Mouse (Mus musculus) embryo, embryonic 10.5 days (tissue): ENCODE results near the gene Usp35.
A peak's percentile ranks its signal among the peaks of the same experiment; 100 is the strongest.

Experiments
- DNase-seq: peaks from one replicate; pipeline ENCODE4 v3.0.0-alpha.2; 2015; ENCODE audit warnings: low spot score

The Usp35 gene

DNA sequence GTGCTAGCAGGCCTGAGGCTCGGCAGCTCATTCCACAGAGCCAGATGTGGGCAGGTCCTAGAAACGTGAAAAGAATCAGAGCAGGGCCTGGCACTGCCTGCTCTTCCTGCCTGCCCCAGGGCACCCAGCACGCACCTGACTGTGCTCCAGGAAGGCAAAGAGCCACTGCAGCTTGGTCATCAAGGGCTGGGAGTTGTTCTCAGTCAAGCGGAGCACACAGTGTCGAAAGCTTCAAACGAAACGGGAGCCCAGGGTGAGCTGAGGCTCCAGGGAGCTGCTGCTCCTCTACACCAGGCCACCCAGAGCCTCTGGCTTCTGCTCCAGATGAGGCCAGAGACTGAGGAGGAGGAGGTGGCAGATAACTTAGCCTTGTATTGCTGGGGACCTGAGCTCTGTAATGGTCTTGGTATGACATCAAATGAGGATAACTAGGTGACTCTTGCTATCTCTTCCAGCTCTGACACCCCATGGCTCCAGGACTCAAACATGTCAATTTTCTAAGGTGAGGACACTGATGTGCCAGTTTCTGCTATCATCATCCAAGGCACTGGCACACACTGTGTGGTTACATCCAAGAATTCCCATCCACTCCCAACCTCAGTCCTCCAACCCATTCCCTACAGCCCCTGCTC, 18.3 kb downstream of the Usp35 start:
- no peak for DNase-seq

DNA sequence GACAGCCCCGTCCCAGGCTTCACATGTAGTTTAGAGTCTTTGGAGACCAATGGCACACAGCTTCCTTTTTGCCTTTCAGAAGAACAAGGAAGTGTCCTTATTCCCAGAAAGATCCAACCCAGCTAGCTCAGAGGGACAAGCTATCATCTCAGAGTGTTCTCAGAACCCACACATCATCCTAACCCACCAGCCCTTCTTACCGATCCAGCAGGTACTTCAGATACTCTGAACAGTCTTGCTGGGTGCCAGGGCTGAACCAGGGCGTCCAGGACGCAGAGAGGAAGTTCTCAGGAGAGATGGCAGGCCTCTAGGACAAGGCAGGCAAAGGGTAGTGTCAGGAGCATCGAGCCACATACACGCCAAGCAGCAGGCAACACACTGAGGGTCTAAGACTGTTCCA, 19.0 kb downstream of the Usp35 start:
- DNase-seq: no peak

DNA sequence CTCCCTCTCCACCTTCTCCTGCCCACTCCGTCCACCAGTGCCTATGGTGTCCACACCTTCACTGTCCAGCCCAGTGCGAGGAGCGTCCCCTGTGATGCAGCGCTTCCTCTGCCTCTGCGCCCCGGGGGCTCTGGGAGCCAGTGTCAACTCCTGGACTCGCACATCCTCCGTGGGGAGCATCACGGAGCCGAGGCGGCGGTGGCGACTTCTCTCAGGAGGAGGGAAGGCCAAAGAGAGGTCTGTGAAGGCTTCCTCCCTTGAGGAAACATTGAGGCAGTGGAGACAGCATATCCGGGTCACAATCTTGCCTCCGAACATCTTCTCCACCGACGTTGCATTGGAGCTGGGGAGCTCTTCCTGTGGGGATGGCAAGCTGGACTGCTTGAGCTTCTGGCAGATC, 19.6 kb downstream of the Usp35 start:
- DNase-seq: no peak

DNA sequence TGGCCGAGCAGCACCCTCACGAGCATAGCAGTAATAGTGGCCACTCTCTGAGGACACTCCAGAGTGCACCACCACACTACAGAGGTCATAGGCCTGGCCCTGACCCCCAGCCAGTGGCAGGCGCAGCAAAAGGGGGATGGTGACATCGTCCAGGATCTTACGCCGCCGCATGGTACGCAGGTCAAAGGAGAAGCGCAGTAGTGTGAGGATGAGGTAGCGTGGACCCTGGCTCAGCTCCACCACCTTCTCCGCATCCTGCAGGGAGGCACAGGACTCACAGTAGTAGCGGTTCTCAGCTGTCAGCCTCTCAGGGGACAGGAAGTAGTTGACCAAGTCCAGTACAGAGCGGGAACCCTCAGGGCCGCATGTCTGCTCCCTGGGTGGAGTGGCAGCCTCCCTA, 20.2 kb downstream of the Usp35 start:
- no peak for DNase-seq

DNA sequence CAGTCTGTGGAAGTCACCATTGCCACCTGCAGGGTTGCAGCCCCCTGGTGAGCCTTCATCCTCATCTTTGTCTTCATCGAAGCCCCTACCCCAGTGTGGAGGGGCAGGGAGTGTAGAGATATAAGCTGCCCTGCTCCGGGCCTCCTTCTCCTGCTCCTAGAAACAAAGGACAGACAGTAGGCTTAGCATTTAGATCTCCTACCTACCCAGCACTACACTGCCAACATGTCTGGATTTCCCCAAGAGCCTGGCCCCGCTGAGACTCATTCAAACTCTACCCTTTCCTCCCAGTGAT, 21.5 kb downstream of the Usp35 start:
- DNase-seq: no peak

DNA sequence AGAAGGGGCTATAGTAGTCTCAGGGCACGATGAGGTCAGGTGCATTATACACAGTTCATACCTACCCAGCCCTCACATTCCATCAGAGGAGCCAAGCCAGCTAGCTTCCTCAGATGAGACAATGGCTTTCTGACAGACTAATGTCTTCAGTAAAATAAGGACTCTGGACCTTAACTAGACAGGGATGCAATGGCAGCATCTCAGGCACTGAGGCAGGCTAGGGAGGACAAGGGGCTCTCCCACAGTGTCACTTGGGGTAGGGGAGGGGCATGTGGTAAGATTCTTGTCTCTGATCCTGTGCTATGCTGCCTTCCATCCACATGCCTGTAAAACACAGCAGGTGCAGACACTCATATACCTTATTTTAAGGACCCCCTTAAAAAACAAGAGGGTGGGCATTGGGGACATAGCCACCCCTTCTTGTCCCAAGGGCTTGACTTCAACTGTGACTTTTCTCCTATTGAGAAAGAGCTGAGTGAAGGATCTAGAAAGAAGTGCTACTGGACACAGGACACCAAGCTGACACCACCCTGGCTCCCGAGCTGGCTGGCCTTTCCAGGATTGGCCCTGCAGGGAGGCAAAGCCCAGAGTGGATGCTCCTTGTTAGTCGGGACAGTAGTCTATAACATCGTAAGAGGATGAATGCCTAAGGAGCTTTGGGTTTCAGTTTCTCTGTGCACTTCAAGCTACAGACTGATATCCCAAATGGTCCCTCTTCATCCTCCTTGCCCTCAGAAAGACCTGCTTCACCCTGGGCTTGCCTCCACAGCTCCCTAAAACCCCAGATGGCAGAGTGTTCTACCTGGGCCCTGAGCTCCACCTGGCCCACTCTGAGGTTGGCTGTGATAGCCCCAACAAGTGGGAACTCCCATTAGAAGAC, 22.1 kb downstream of the Usp35 start:
- DNase-seq: no peak

DNA sequence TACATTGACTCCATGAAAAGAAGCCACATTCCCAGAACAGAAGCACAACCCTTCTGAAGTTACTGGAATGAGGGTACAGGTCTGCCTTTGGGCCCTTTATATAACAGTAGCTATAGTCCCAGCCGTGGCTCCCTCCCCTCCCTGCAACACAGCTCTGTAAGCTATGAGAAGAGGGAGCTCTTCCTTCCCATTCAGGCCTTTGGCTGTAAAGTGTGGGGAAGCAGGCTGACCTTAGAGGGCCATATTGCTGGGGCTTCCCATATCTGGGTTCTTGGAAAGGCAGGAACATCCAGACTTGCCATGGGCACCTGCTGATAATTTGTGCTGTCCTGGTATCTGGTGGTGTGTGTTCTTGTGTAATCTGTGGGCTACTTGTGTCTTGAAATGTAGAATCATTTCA, 24.3 kb downstream of the Usp35 start:
- no peak for DNase-seq

DNA sequence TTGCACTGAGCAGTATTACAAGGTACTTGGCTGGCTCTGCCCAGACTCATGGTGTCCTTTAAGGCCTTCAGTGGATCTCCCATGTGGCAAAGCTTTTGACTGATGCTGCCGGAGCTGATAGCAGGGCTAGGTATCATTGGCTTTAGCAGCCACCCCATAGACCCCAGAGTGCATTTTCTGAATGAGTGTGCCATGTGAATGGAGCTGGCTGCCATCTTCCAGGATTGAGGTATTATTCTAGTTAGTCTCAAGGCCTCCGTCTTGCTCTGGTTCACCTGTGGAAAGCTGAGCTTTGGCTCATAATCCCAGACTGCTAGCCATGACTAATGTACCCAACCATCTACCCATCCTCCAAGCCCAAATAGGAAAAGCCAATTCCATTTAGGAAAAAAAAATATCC, 25.0 kb downstream of the Usp35 start:
- no peak for DNase-seq

DNA sequence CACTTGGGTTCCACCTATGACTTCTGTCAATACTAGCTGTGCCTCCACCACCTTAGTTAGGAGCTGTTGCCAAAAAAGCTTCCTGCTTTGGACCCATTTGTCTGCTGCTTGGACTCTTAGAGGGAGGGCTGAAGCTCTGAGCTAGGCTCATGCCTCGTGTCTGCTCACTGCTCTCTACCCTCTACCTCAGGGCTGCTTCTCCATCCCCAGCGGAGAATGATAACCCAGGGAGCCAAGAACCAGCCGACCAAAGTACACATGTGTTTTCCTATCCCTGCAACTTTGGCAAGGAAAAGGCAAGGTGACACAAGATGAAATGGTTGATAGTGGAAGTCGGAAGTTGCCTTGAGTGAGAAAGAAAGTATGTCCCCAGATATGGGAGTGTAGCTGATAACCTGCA, 26.6 kb downstream of the Usp35 start:
- DNase-seq: no peak

DNA sequence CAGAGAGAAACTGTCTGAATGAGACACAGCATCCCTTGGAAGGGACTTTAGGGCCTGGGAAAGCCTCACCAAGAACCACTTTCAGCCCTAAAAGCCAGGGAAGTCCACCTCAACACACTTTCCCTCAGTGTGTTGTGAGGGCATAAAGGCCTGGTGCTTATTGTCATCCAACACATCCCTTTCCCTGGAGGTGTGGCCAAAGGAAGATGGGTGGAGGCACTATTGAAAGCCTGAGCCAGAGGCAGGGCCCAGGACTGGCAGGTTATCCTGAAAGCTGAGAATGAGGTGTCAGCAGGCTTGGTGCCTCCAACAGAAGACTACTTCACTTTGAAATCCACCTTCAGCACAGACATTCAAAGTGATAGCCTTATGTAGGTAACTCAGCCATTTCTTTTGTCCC, 27.3 kb downstream of the Usp35 start:
- no peak for DNase-seq

DNA sequence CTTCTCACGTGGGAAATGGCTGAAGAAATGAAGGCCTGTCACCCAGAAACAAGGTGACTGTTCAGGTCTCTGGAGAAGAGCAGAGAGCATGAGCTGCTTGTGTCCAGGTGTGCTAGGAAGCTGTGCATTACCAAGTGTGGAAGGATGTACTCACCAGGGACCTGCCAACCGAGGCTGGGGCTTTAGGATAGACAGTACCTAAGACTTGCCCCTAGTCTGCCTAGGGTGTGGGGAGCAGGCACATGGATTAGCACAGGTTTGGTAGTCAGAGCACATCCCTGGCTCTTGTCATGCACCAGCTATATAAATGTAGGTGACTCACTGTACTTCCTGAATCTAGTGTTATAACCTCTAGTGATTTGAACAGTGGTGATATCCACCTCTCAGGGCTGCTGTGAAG, 28.2 kb downstream of the Usp35 start:
- no peak for DNase-seq

DNA sequence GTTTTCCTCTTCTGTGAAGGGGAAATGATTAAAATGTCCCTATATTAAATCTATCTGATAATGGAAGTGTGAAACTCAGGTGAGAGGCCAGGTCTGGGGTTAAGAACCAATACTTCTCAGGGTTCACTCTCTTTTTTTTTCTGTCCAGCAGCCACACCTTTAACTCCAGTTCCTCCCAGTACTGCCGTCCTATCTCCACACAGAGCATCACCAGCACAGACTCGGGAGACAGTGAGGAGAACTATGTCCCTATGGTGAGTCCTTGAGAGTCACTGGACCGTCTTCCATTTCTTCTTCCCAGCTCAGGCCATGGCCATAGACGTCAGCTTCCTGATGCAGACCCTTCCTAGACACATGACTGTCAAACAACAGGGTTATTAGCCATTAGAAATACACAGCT, 28.9 kb downstream of the Usp35 start:
- DNase-seq: no peak

DNA sequence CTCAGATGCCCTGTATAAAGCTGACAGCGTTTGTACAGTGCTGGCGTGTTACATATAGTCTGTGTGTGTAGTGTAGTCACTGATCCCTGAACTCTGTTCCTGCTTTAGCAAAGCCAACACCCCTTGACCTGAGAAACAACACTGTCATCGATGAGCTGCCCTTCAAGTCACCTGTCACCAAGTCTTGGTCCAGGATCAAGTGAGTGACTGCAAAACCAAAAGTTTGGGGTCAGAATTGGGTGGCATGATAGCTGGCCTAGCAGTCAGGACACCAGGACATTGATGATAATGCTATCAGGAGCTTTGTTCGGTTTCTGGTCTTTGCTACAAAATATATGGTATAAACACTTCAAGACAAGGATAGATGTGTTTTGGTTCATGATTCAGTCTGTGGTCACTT, 29.6 kb downstream of the Usp35 start:
- DNase-seq: no peak

DNA sequence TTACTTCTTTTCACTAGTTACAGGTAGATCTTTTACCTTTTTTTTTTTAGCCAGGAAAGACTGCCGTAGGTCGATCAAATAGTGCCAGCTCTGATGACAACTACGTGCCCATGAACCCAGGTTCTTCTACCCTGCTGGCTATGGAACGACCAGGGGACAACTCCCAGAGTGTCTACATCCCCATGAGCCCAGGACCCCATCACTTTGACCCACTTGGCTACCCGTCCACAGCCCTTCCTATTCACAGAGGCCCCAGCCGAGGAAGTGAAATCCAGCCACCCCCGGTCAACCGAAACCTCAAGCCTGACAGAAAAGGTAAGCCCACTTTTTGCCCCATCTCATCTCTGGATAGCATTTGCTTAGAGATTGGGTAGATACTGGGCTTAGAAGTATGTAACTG, 30.5 kb downstream of the Usp35 start:
- no peak for DNase-seq

DNA sequence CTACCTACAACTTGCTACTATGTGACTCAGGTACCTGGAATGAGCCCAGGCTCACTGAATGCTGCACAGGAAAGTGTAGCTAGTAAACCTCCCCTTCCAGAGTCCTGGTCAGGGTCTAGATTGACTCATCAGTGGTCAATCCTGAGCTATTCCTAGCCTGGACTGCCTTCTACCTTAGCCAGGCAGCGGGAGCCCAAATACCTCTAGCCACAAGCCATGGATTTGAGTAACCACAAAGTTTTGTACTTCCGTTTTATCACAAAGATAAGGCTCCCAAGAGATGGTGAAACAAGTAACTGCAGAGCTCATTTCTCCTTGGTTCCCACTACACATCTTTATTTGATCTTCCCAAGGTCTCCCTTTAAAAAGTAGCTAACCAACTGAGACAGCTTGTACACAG, 30.9 kb downstream of the Usp35 start:
- no peak for DNase-seq

DNA sequence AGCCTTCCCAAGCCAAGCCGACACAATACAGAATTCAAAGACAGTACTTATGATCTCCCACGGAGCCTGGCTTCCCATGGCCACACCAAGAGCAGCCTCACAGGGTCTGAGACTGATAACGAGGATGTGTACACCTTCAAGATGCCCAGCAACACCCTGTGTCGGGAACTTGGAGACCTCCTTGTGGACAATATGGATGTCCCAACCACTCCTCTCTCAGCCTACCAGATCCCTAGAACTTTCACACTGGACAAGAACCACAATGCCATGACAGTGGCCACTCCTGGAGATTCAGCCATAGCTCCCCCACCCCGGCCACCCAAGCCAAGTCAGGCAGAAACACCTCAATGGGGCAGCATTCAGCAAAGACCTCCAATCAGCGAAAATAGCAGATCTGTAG, 32.9 kb downstream of the Usp35 start:
- no peak for DNase-seq

DNA sequence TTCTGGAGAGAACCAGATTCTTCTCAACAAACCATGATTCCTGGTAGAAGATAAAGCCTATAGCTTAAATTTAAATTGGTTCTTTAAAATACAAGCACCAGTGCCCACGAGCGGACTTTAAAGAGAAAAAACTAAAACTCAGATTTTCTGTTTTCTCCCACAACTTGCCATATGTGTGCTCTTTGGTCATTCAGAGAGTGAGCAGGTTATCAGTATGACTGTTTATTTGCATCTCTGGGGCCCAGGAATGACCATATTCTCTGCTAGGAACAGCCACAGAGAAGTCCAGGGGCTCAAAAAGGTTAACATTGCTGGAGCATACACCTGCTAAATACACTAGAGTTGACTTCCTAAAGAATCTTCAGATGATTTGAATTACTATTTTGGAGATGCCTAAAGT, 33.5 kb downstream of the Usp35 start:
- no peak for DNase-seq

DNA sequence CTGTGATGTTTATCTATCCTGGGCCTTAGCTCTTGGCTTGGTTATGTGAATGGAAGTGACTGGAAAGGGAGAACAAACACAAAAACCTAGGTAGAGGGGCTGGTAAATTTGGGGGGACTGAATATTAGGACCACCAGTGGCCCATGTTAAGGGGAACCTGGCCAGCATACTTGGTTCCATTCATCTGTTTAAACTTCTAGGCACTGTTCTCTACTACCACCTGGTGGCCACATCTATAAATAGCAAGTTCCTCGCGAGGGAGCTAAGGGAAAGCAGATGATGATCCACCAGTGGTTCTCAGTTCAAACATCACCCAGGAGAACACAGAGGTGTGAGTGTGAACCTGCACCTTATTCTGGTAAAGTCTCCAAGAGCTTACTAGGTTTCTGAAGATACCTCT, 34.4 kb downstream of the Usp35 start:
- DNase-seq: peak; percentile 84

DNA sequence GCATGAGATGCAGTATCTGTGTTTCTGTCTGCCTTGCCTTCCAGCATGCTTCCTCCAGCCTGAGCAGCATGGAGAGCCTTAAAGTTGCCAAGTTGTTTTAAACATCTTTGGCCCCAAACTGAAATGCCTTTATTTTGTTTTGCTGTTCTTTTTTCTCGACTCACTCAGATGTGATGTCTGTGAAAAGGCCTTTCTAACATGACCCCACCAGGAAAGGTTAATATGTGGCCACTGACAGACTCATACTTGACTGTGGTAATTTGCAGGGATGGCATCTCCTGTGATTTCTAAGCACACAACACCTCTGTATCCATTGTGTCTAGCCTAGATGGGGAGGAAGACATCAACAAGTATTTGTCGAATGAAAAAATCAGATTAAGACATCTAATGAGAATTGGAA, 34.8 kb downstream of the Usp35 start:
- no peak for DNase-seq

DNA sequence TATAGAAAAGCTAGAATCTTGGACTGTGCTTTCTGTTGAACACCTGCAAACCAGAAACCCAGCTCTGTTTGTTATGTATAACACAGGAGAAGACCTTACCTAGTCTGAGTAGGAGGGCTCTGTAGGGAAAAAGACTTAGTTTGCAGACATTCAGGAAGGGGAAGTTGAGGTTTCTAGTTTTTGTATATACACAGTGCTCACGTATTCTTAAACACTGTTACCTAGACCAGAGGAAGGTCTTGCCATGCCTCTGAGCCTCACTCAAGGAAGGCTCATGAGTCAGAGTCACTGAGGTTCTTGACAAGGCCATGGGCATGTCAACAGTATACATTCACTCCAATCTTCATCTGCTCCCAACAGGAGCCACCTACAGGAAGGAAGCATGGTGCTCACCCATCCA, 60.8 kb downstream of the Usp35 start:
- no peak for DNase-seq

DNA sequence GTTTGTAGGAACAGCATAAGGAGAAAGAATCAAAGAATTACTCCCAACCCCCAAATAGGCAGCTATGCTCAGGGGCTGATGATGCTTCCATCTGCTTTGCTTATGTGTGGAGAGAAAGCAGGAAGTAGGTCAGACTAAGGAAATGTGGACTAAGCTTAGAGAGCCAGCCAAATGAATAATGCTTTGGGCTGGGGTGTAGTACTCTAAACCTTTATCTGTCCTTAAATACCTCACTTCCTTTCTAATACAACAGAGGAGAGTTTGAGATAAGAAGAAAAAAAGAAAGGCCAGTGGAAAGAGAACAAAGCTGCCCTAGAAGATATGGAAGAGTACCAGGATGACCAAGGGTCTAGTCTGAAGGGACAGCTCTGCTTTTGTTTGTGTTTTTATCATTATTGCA, 61.5 kb downstream of the Usp35 start:
- no peak for DNase-seq

DNA sequence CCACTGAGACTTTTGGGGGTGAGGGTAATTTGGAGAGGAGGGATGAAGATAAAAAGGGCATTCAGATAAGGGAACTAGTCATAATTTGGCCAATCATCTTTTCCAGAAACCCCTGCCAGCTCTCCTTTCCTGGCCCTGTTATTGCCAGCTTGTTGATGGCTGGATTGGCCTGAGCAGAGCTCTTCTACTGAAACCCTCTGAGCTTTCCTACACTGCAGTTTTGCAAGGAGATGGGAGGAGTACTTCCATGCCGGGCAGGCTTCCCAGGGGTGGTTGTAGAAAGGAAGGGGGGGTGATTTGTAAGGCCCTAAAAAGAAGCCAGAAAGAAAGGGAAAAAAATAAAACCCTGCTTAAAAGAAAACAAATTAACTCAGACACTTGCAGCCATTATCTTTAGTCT, 69.3 kb downstream of the Usp35 start:
- DNase-seq: no peak
